Mouse (Mus musculus): Measurements from ENCODE around the gene Tdrkh.
A peak's percentile ranks its signal among the peaks of the same experiment; 100 is the strongest.

Gene Tdrkh

GRCm38 (mm10) chr3:94413031-94413679 lies at the start of gene Tdrkh:
Gene Tdrkh (plus strand): TSS chr3:94413273.
- peak; percentile 94 for DNase-seq (ENCODE audit: low spot score)

- DNase-seq (ENCODE audit: low spot score): peak; percentile 50
Measured at GRCm38 (mm10) chr3:94363291-94364153, 49.6 kb upstream of the Tdrkh start.

GRCm38 (mm10) chr3:94364154-94364526 lies 48.9 kb upstream of the Tdrkh start:
- DNase-seq (ENCODE audit: low spot score): no peak

DNA sequence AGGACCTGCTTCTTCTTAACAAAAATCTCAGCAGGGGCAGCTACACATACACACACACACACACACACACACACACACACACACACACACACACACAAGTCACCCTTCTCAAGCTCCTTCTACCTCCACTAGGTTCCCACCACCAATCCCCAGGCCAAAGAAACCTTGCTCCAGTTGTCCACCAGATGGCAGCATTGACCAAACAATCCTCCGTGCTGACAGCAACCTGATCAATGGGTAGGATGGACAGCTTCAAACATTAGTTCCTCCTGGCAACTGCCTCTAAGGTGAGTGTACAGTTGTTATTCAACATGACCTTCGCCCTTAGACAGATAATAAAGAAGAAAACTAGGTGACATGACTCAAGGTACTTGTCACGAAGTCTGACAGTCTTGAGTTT lies 46.3 kb upstream of the Tdrkh start:
- peak; percentile 74 for DNase-seq (ENCODE audit: low spot score)

- no peak for DNase-seq (ENCODE audit: low spot score)
Measured at GRCm38 (mm10) chr3:94367511-94367910, 45.6 kb upstream of the Tdrkh start.

- DNase-seq (ENCODE audit: low spot score): peak; percentile 25
Measured at GRCm38 (mm10) chr3:94368631-94369030, 44.4 kb upstream of the Tdrkh start.

GRCm38 (mm10) chr3:94369709-94370108 lies 43.4 kb upstream of the Tdrkh start:
- DNase-seq (ENCODE audit: low spot score): no peak

GRCm38 (mm10) chr3:94371637-94372036 lies 41.4 kb upstream of the Tdrkh start:
- peak; percentile 89 for DNase-seq (ENCODE audit: low spot score)

GRCm38 (mm10) chr3:94372038-94372437 lies 41.0 kb upstream of the Tdrkh start:
- no peak for DNase-seq (ENCODE audit: low spot score)

- DNase-seq (ENCODE audit: low spot score): peak; percentile 60
Measured at GRCm38 (mm10) chr3:94372641-94373040, 40.4 kb upstream of the Tdrkh start, which contains the start of gene Rorc. Gene Rorc (plus strand): TSS chr3:94372794.

GRCm38 (mm10) chr3:94373090-94373489 lies 40.0 kb upstream of the Tdrkh start:
- DNase-seq (ENCODE audit: low spot score): peak; percentile 21

DNA sequence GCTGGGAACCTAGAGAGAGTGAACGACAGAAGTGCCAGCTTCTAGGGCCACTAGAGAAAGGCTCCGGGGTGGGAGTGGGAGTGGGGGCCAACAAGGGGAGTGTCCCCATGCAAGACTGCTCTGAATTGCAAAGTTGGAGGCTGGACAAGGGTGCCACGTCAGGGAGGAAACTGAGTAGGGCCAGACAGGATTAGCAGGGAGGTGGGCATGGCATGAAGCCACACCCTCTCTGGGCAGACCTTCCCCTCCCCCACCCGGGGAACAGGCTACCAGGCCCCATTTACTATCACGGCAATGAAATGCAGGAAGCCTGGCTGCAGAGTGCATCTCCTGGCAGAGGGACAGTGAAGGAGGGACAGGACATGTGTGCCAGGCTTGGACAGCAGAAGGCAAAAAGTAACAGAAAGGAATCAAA lies 39.5 kb upstream of the Tdrkh start:
- DNase-seq (ENCODE audit: low spot score): peak; percentile 68

DNA sequence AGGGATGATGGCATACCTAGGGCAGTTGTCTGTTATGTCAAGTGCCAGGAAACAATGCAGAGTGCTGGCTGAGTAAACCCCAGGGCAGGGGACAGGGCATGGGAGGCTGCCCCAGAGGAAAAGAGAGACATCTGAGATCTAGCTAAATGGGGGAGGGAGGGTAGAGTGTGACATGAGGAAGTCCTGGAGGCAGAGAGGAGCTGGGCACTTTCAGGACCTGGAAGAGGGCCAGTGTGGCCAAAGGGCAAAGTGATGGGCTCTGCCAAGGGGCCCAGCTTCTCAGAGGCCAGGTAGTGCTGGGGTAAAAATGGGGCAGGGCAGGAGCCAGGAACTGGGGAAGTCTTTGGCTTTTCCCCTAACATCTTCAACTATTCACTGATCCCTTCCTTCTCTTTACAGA lies 38.4 kb upstream of the Tdrkh start:
- DNase-seq (ENCODE audit: low spot score): no peak

DNA sequence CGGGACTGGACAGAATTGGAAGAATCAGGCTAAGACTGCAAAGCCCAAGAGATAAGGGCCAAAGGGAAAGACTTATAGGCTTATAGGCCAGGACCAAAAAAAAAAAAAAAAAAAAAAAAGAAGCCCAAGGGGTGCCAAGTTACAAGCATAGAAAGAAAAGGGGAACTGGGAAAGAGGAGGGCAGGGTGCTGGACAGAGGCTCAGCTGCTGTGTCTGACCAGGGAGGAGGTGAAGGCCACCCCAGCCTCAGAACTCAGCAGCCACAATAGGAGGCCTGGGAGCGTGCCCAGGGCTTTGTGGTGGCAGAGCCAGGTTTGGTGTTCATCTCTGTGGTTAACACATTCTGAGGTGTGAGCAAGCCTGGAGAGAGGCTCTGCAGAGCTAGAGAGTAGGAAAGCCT lies 37.9 kb upstream of the Tdrkh start:
- DNase-seq (ENCODE audit: low spot score): no peak

DNA sequence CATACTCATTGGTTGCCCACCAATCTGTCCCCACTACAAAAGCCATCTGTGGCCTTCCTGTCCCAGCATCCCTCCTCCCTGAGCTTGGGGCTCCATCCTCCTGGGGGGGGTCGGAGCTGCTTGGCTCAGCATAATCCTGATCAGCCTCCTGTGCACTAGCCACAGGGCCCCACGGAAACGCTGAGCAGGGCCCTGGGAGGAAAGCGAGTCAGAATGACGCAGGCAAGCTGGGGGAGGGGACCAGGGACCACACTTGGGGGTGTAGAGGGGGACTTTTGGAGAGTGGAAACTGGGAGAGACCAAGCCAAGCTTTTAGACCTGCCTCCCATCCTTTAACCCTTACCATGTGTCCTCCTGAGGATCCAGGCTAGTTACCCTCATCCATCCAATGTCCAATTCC lies 37.2 kb upstream of the Tdrkh start:
- no peak for DNase-seq (ENCODE audit: low spot score)

GRCm38 (mm10) chr3:94377028-94377923 lies 35.8 kb upstream of the Tdrkh start:
- DNase-seq (ENCODE audit: low spot score): no peak

DNA sequence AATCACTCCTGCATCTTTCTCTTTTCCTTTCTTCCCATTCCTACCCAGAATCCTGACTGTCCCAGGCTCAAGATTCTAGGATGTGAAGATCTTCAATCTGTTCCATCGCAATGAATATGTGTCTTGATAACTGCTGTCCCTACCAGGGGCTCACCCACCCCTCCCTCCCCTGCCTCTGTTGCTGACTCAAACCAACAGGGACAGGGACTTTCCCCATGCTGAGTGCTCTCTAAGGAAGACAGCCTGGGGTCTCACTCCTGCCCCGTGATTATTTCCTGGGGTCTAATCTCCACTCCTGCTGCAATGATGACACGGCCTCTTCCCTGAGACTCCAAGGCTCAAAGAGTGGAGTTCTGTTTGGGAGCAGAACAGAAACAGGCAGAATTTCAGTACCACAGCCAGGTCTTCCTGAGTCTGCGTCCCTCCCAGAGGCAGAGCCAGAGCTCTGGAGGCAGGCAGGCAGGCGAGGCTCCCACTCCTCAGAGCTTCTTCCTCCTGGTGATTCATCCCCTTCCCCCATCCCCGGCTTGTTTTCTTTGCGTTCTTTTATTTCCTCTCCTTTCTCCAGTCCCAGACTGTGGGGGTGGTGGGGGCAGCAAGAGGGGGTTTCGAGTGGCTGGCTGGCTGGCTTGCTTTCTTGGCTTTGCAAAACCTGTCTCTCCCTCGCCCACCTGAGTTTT lies 33.1 kb upstream of the Tdrkh start:
- no peak for DNase-seq (ENCODE audit: low spot score)

DNA sequence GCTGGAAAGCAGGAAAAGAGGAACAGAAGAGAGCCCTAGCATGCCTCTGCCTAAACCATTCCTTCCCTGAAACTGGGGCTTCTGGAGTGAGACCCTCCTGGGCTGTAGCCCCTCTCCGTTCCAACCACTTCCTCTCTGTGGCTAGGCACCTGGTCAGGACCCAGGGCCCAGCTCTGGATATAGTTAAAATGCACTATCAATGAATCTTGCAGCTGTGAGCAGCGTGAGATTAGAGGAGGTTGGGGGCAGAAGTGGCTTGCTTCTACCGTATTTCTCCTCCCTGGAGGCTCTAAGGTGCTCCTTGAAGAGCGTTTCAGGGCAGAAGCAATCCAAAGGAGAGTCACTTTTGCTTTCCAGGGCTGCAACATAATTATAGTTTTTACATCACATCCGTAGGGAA lies 30.8 kb upstream of the Tdrkh start:
- DNase-seq (ENCODE audit: low spot score): no peak

GRCm38 (mm10) chr3:94383476-94383875 lies 29.6 kb upstream of the Tdrkh start:
- no peak for DNase-seq (ENCODE audit: low spot score)

DNA sequence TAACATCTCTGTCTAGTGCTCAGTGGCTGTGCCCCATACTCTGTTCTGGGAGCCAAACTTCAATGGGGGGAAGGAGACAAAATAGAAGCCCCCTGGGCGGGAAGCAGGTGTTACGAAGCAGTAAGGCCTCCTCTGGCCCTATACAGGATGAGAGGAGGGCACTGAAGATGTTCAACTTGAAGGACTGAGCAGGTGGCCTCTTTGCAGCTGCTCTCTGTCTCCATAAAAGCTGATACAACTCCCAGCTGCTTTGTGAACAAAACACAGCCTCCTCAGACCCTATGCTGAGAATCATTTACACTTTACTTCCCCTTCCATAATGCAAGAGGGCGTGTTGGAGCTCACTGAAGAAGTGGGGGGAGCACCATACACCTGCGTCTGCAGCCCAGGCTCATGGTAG lies 26.4 kb upstream of the Tdrkh start:
- no peak for DNase-seq (ENCODE audit: low spot score)

GRCm38 (mm10) chr3:94387391-94387790 lies 25.7 kb upstream of the Tdrkh start:
- DNase-seq (ENCODE audit: low spot score): no peak

DNA sequence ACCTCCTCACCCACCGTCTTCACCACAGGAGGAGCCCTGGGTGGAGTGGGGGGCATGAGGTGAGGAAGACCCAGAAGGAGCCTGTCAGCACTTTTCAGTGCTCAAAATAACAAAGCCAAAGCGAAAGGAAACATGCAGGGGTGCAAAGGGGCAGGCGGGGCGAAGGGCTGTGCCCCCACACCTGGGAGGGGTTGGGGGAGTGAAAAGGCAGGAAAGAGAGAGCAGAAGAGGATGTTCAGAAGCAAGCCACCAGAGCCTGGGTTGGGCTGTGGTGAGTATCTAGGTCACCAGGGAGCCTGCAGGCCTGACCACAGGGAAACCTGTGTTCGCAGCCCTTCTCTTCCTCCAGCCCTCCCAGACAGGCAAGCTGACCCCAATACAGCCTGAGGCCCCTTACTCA lies 25.0 kb upstream of the Tdrkh start:
- no peak for DNase-seq (ENCODE audit: low spot score)
